Mouse (Mus musculus) stomach, embryonic 16.5 days (tissue): Measurements from ENCODE around the gene Gm6205. TPM values are rescaled to one million over a fixed set of nuclear protein-coding genes. Genes with fewer than 3 reads are reported as not detected.
"Not testable (repeated sequence)": the region's sequence is repeated elsewhere in the genome, so short reads cannot be mapped to it uniquely, and the experiment has no call there.

Source experiments
- ATAC-seq: fragments of 200-750 bp; cut with Nextera tagmentation; 2 replicates; pipeline ENCODE4 v1.8.0; 2017; ENCODE audit warnings: moderate number of reproducible peaks, moderate TSS enrichment; ENCODE audit not compliant: insufficient read depth, low FRiP score
- H3K27ac ChIP-seq: fragments of 300-500 bp; sonication (generic); 2 replicates; pipeline ENCODE4 v1.5.1; 2014; ENCODE audit warnings: low read length
- H3K27me3 ChIP-seq: fragments of 300-500 bp; sonication (generic); 2 replicates; pipeline ENCODE4 v1.6.1; 2014; ENCODE audit warnings: low read length, control low read depth, mixed read lengths; ENCODE audit not compliant: control insufficient read depth, insufficient read depth
- H3K36me3 ChIP-seq: fragments of 300-500 bp; sonication (generic); 2 replicates; pipeline ENCODE4 v1.6.1; 2014; ENCODE audit warnings: low read length; ENCODE audit not compliant: control insufficient read depth, insufficient read depth
- H3K4me1 ChIP-seq: fragments of 300-500 bp; sonication (generic); 2 replicates; pipeline ENCODE4 v1.6.1; 2014; ENCODE audit warnings: low read length, control low read depth, mixed read lengths; ENCODE audit not compliant: control insufficient read depth, insufficient read depth
- H3K4me2 ChIP-seq: fragments of 300-500 bp; sonication (generic); 2 replicates; pipeline ENCODE4 v1.6.1; 2014; ENCODE audit warnings: low read depth, low read length, mixed read lengths
- H3K4me3 ChIP-seq: fragments of 300-500 bp; sonication (generic); replicated peaks from 2 replicates; pipeline ENCODE4 v1.5.1; 2014; ENCODE audit warnings: mild to moderate bottlenecking, low read length
- H3K9ac ChIP-seq: fragments of 300-500 bp; sonication (generic); 2 replicates; pipeline ENCODE4 v1.6.1; 2014; ENCODE audit warnings: low read length
- H3K9me3 ChIP-seq: fragments of 300-500 bp; sonication (generic); replicated peaks from 2 replicates; pipeline ENCODE4 v1.6.1; 2016; ENCODE audit warnings: low read length, control low read depth; ENCODE audit not compliant: control insufficient read depth
- WGBS: fragments of 180-500 bp; shearing (Covaris S2); extraction: QIAGEN DNeasy Blood & Tissue Kit; methylation state at CpG from one replicate; pipeline ENCODE4 v1.1.7; 2014; 5-methylcytosine and 5-hydroxymethylcytosine counted together
- polyA plus RNA-seq: library from polyadenylated mRNA; unstranded; fragments of >200 nt; fragmentation: Nextera tagmentation; extraction: Ambion mirVana; gene quantifications from 2 replicates; pipeline ENCODE4 v1.2.1, GENCODE M21; 2015

Gm6205 gene
- not detected in 2 replicates for polyA plus RNA-seq

DNA sequence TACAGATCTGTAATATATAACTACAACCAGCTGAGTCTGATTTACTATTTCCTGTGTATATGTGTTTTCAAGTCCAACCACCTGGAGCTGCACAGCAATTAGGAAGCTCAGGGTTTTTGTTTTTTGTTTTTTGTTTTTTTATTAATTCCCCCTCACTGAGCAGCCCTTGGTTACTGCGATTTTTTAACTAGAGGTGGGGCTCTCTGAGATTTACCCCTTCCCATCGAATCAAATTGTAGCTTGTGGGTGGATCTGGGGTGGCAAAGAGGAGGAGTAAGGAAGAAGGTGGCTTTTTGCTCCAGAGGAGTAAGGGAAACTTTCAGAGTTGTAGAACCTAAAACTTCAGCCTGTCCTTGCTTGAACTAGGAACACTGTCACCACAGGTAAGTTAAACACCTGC lies at the start of gene Gm6205:
TSS of gene Gm6205 (plus strand) at position 301 of the 400 bp plus-strand sequence.
- not testable (repeated sequence) for H3K27ac ChIP-seq, H3K4me2 ChIP-seq, H3K4me3 ChIP-seq, H3K9ac ChIP-seq, H3K36me3 ChIP-seq, H3K9me3 ChIP-seq, ATAC-seq, H3K27me3 ChIP-seq, H3K4me1 ChIP-seq
- no CpG with 5 or more reads among the region's 2 CpGs for WGBS

DNA sequence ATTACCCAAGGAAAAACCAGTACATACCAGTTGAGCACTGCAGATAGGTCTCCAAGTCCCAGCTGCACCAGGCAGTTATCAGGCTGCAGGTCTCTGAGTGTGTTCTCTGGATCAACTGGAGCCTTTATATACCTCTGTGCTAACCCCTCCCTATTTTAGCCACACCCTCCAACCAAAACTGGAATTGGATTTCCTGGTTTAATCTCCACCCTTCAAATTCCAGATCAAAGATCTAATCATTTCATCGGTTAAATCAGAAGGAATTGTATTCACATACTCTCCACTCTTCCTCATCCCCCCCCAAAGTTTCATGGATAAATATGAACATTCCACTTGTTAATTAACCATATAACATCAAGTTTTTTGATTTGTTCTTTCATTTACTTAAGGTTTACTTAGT lies 31.9 kb upstream of the Gm6205 start, which contains the start of gene Gm3147:
TSS of gene Gm3147 (minus strand) at position 101 of the 400 bp plus-strand sequence.
- not testable (repeated sequence) for H3K4me3 ChIP-seq, H3K27me3 ChIP-seq, H3K4me2 ChIP-seq, H3K27ac ChIP-seq, H3K36me3 ChIP-seq, H3K9me3 ChIP-seq, H3K4me1 ChIP-seq, H3K9ac ChIP-seq, ATAC-seq
- WGBS: no CpG with 5 or more reads among the region's 1 CpGs

DNA sequence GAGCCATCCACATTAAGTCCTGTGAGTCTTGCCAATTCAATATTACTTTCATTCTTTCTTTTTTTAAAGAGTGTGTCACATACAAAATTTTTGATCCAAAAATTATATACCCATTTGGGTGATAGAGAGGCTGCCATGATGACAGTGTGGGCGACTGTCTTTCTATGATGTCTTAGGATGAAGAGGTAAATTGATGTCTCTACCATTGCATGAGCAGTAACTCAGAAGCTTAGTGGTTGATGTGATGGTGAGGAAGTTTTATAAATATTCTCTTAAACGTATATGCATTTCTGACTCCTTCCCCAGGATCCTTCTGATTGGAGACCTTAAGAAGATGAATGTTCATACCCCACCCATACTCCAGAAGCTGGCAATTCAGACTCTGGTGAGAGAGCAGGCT lies 24.5 kb upstream of the Gm6205 start, which contains the start of gene Gm6509:
TSS of gene Gm6509 (plus strand) at position 301 of the 400 bp plus-strand sequence.
- WGBS: no CpG with 5 or more reads among the region's 2 CpGs

More for the DNA sequence above, 24.5 kb upstream of the Gm6205 start, which contains the start of gene Gm6509:
- H3K27me3 ChIP-seq, H3K4me3 ChIP-seq, H3K9ac ChIP-seq, H3K9me3 ChIP-seq, H3K4me2 ChIP-seq, H3K4me1 ChIP-seq, H3K36me3 ChIP-seq, ATAC-seq, H3K27ac ChIP-seq: not testable (repeated sequence)

Other genes starting within 250 kb of the Gm6205 start
- not detected in 2 replicates for gene Gm7682, start 202.6 kb upstream of the Gm6205 start, polyA plus RNA-seq
- gene Gm3139, start 122.1 kb upstream of the Gm6205 start, polyA plus RNA-seq: not detected in 2 replicates
- not detected in 2 replicates for gene Gm3147, start 32.0 kb upstream of the Gm6205 start, polyA plus RNA-seq
- gene Gm6509, start 24.4 kb upstream of the Gm6205 start, polyA plus RNA-seq: not detected in 2 replicates
- gene Gm3183, start 217.1 kb downstream of the Gm6205 start, polyA plus RNA-seq: not detected in 2 replicates